Mouse (Mus musculus) granulocyte monocyte progenitor cell, adult 5-6 weeks (primary cell): ENCODE results near the gene Cbln1. TPM values are rescaled to one million over a fixed set of nuclear protein-coding genes. Genes with fewer than 3 reads are reported as not detected.

Experiments
- ATAC-seq: replicated peaks from 2 replicates; pipeline ENCODE4 v1.8.0; 2016; ENCODE audit warnings: mild to moderate bottlenecking, moderate TSS enrichment, inconsistent platforms; ENCODE audit not compliant: poor library complexity, severe bottlenecking
- total RNA-seq, 2 experiments: library from RNA; stranded (forward) in 1 of 2; stranded (reverse) in 1 of 2; fragments of 200-712, 200-1000 nt in 1 of 2; fragments of >200 nt in 1 of 2; fragmentation: Nextera tagmentation in 1 of 2; gene quantifications; 2 replicates each; pipeline ENCODE4 v1.2.3; 2014 to 2017

Gene Cbln1
- total RNA-seq (2014; fragmentation: Nextera tagmentation) (not detected in 2 replicates), total RNA-seq (2017) (not detected in 2 replicates)

DNA sequence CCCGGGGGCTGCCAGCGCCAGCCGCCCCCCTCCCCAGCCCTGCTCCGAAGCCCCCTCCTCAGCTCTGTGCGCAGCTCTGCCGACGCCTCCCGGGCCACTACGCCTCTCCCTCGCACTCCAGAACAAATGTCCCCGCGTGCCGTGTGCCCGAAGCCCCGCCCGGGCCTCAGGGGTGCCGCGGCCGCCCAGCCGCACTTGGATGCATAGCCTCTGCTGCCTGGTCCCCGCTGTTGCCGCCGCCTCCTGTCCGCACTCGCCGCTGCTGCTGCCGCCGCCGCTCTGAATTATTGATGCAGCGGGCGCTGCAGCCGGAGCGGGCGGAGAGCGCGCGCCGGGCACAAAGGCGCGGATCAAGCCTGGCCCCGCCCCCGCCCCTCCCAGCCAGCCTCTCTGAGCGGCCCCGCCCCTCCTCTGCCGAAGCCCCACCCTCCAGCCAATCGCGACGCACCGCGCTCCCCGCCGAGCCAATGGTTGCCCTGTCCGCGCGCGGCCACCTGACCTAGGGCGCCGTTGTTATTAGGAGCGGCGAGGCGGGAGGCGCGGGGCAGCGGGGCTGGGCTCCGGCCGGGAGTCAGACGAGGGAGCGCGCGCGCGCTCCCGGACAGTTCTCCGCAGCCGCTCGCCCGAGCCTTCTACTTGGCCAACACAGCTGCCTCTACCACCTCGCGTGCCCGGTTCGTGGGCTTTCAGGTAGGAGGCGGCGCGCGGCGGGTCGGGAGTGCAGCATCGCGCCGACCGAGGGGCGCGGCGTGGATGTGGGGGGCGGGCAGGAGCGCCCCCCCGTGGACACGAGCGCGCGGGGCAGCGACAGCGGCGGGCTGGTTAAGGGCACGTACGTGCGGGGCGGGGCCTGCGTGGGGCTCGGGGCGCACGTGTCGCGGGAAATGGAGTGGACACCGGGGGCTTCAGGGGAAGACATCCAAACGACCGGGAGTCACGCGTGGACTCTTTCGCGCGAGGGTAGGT lies at the start of gene Cbln1:
TSS of gene Cbln1 (minus strand) at position 339 of the 966 bp plus-strand sequence.
- peak; percentile 95 for ATAC-seq

DNA sequence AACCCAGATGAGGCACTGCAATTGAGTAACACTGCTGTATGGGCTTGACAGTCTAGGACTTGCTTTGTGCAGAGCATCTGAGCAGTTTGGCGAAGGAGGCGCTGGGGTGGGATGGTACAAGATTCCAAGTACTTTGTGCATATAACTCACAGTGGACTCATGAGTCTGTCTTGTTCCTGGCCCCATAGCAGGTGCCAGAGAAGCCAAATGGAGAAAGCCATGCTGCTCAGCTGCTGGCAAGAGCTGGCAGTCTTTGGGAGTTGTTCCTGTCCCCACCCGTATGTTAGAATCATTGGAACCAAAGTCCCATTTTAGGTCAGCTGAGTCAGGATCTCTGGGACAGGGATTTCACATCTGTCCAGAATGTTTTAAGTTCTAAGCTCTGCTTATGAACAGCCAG lies 44.7 kb upstream of the Cbln1 start:
- no peak for ATAC-seq

DNA sequence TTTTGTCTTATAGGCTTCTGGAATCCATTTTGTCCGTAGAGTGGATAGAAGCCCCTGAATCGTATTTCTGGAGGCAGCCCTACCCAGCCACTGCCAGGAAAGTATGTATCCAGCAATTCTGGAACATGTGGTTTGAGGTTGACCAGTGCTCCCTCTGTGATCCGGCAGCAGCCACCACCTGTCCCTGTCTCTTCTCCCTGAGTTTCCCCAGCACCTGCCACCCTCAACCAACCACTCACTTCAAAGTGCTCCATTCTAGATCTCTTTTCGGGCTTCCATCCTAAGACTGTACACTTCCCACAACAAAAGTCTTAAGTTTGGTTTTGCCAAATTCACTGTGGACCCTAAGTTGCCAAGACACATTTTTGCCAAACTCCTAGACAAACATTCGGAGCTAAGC lies 41.4 kb upstream of the Cbln1 start:
- ATAC-seq, result no peak

DNA sequence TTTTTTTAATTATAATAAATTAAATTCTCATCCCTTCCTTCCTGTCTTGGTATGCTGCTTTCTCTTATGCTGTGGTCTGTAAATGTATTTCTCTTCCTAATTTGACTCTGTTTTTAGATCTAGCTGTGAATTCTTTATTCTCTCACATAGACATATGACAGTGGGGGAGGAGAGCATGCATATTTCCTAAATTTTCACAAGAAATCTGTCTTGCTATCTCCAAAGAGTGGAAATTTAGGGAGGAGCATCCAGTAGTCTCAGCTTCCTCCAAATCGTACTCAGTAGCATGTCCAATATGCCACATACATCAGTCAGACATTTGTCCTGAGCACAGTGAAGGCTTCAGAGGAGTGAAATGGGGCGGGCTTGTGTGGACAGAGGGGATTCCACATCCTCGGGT lies 40.9 kb upstream of the Cbln1 start:
- no peak for ATAC-seq

DNA sequence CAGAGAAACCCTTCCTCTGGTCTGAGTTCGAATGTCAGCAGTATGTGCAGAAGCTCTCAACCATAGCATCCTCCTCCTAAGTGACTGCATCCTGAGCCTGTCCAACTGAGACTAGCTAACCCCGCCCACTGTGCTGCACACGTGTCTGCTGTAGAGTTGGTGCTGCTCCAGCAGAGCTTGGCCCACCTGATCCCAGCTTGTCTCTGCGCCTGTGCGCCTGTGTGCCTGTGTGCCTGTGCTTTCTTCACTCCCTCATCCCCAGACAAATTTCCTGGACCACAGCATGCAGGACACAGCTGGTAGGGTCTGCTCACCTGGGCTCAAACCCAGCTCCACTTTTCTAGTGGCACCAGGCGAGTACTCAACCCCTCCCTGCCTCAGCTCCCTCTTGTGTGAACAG lies 40.2 kb upstream of the Cbln1 start:
- ATAC-seq, result no peak

DNA sequence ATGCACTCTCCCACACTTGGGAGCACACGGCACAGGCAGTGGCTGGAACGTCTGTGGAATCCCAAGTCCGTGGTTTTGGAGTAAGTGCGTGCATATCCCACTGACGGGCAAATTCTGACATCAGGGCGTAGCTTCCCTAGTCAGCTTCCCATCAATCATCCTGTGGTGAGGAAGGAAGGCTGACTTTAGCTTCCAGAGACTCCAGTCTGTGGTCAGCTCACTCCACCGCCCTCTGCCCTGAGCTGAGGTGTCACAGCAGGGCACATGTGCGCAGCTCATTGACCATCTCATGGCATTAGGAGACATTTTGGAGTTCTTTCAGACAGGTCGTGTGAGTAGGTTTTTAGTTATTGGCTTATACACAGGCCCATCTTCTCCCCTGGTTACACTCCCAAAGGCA lies 34.6 kb upstream of the Cbln1 start:
- no peak for ATAC-seq

DNA sequence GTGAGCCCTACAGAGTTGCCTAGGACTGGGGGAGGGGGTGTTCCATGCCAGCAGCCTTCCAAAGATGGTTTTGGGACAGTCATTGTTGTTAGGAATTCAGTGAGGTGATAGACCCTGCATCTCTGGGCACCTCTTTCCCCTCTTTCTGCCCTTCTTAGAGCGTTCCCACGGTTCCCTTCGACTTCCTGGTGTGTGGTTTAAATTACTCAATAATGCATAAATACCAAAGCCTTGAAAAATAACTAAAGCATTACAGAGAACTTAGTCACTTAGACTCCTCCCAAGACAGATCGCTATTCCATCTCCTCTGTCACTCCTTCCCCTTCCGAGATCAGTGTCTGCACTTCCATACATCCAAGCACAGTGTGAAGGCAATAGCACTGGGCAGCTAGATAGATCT lies 32.0 kb upstream of the Cbln1 start:
- no peak for ATAC-seq

DNA sequence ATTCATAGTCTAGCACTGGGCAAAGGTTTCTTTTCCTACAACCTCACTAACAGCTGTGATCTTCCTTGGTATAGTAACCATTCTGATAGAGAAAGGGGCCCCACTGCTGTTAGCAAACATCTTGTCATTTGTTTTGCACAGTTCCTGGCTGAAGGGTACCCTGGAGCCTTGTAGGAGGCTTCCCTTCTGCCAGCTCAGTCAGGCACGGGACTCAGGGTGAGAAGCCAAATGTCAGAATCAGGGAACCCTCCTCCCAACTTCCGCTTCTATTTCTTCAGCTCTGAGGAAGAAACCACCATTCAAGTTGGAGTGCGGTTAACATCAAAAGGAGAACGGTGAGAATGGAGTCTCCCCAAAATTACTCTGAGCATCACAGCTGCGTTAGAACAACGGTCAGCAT lies 30.3 kb upstream of the Cbln1 start:
- ATAC-seq, result no peak

DNA sequence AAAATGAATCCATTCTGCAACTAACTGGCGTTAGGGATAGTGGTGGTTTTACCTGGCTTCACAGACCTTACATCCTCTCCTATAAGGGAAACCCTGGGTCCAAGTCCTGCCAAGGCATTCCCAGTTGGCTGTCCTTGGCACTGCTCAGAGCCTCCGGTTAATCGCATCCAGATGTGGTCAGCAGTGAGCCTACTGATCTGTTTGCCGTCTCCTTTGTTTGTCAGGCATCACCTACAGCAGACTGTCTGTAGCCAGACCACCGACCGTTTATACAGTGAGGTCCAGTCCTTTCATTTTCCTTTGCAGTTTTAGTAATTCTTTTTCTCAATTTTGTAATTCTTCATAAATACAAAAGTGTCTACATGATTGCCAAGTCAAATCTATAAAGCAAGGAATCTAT lies 25.2 kb upstream of the Cbln1 start:
- ATAC-seq, result no peak

DNA sequence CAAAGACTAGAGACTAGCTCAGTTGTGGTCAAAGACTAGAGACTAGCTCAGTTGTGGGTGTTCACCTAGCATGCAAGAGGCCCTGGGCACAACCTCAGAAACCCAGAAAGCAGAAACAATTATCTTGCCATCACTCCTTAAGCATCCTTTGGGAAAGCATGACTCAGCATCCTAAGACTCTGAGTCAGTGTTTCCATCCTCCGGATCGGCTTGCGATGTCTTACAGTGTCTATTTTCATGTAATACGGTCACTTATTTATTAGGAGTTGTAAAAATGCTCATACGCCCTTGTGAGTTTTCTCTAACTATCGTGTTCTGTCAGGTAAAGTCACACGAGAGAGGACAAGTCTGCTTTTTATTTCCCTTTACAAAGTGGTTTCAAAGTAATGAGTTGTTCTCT lies 24.1 kb upstream of the Cbln1 start:
- no peak for ATAC-seq

DNA sequence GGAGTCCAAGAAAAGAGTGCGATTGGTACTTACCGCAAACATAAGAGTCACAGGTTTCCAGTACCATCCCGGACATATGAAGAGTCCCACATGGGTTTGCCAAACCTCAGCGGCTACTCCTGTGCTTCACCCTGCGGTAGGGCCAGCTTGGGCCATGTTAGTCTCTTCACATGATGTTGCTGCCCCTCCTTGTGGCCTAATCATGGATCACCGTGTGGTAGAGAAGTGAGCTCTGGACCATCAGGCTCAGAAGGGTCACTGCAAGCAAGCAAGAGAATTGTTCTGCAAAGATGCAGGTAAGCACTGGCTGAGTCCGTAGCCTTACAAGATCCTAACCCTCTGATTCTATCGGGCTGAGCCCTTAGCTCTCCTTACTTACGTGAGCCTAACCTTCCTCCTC lies 22.5 kb upstream of the Cbln1 start:
- no peak for ATAC-seq

DNA sequence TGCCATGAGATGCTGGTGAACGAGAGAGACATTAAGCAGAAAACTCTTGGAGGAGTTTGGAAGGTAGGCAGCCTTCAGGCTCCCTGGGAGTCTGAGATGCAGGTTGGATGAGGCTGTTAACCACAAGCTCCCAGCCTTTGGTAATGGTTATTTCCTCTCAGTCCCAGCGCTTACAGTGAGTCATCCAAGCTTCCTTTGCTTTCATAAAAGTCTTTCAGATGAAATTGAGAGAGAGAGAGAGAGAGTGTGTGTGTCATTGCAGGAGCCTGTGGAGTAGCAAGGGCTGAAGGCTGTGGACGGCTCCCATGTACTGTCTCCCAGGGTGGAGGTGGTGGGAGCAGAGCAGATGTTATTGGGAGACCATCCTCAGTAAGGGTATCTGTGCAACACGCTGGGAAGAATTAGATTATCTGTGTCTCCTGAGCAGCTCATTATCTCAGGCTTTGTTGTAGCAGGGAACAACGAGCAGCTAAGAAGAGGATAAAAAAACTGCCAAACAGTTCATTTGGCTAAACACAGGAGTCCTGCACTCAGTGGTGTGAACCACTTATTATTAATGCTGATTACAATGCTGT lies 17.5 kb upstream of the Cbln1 start:
- ATAC-seq, result no peak

DNA sequence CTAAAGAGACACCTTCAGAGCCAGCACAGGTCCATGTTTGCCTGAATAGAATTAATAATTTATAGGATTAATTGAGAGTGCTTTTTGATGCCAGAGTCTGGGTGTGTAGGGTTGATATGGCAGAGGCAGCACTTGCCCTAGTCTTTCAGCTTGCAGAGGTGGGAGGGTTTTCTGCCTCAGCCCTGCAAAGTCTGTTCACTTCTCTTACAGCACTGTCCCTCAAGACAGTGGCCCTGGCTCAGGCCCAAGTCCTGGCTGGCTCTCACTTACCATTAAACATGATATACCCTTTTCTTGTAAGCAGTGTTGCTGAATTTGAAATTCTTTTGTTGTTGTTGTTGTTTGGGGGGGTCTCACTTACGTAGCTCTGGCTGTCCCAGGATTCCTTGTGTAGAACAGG lies 9.0 kb upstream of the Cbln1 start:
- no peak for ATAC-seq

DNA sequence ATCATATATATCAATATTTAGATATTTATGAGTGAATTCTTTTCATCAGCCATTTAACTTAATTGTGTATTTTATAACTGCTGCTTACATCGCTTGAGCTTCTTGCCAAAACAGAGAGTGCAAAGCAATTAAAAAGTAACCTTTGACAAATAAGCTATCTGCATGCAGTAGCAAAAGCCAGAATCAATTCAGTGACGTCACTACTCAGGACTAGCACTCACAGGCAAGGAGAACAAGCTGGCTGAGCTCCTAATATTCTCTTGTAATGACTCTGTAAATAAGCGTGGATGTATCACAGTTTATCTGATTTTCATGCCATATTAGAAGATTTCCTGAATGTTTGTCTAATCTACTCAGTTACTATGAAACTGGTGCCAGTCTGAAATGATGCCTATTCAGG lies 5.8 kb upstream of the Cbln1 start:
- no peak for ATAC-seq

DNA sequence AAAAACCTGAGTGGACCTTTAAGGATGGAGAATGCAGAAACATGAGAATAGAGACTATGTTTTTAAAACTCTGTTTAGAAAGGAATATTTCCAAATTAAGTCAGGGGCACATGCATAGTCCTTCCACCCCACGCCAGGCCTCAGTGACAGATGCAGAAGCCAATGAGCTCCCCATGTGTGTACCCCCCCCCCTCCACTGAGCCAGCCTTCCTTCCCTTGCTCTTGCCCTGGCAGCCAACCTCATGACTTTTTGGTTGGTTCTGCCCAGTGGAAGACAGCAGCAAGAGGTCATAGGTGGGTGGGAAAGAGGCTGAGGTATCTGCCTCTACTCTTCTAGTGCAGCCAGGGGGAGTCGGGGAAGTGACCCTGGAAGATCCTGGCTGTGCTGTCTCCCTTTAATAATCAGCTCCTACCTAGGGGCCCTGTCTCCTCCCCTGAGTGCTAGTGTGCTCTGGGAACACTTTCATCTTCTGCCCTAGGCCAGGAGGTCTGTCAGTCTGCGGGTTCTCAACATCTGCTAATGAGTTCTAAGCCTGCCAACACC lies 4.8 kb upstream of the Cbln1 start:
- no peak for ATAC-seq

DNA sequence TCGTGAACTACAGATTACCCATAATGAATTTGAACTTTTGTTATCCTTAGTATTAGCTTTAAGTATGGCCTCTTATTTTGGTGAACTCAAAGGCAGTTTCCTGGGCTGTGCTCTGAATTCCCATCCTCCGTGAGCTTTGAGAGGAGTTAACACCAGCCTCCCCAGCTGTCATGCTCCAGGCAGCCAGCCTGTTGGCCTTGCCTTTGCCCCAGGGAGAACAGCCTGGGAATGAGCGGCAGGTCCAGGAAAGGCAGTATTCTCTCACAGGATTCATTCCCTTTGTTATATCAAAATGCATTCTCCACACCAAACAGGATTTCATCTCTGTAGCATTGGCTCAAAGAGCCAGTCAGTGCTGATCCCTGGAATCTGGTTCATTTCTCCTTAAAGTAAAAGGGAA lies 3.1 kb upstream of the Cbln1 start:
- ATAC-seq, result no peak

DNA sequence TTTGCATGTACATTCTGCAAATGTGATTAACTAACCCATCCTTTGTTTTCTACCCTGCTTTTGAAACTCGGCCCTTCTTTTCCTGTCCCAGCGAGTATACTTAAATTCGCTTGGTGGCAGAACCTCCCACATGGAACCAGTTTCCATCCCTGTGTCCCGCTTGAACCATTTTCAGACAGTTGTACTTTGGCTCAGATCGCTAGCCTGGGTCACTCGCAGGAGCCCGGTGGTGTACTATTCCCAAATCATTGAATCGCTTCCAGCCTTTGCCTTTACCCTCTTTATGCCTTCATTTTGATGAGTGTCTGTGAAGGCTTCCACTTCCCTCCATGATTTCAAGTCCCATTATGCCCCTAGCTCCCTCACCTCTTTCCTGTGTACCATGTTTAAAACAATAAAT lies 2.0 kb upstream of the Cbln1 start:
- no peak for ATAC-seq

DNA sequence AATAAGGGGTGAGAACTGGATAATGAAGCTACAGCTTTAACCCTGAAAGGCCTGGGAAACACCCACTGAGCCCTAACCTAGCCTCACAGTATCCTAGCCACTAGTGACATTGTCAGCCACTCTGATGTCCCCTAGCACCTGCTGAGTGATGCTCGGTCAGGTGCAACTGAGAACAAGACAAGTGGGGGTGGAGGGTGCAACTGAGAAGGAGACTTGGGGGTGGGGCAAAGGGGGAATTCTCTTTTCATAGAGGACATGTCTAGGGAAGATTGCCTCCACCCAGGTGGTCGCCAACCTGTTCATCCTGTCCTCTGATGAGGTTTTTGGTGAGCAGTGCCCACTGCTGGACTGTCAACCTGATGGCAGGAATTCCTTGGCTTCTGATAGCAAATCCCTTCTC lies 1.5 kb upstream of the Cbln1 start:
- ATAC-seq, result no peak

DNA sequence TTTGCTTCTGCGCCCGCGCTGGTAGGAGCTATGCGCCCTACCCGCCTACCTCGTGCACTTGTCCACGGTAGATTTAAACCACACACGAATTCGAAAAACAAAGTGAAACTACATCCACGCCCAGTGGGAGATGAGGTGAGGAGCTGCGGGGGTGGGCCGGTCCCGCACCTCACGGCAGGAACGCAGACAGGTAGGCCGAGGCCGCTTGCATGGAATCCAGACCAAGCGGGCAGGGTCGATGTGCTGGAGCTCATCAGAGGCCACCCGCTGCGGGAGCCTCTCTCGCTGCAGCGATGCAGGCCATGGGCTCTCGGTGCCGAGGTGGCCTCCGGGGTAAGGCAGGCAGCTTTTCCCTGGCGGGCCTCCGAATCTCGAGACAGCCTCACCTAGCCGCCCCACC lies 905 bp upstream of the Cbln1 start:
- ATAC-seq, result no peak

DNA sequence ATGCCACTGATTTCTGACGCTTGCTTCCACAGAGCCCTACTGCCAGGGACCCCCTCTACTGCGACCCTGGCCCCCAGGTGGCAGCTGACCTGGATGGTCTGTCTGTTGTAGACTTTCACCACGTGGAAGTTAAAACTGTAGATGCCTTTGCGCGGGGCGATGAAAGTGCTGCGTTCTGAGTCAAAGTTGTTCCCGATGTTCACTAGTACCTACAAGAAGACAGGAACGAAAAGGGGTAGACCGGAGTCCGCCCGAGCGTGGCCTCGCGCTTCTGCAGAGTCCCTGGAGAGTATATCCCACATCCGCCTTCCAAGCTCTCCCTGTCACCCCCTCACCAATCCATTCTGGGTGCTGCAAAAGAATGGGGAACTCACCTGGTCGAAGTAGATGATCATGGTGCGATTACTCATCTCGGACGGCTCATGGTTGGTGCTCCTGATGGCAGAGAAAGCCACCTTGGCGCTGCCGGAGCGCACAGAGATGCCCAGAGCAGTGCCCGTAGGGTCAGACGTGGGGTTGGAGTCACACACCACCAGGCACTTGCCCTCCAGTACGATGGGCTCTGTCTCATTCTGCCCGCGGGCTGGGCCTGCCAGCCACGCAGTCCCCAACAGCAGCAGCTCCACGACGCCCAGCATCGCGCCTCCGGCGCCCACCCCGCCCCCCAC lies 672 bp downstream of the Cbln1 start:
- no peak for ATAC-seq
